In genomic region chr11:74468195-74468594, GRCm38 (mm10) we compare ENCODE assay signal across 10 mouse cellular contexts.
DNase-seq lines count a peak whose midpoint lies in the region; ATAC-seq lines count a peak whose summit lies in the region.
"Had no signal": no experiment of that assay in that cellular context is flagged by ENCODE, and none has a peak within 500 bp of the region (broad histone marks: within the 10 kb centered on the region; RNA-seq: fewer than 3 reads in every experiment).

No protein-coding gene starts in this region.

- no peak overlapping the region for H3K9ac ChIP-seq in embryonic facial prominence, embryonic 14.5 days (ENCODE audit: low read depth, low read length)
- no peak overlapping the region for H3K9ac ChIP-seq in hindbrain, embryonic 16.5 days (ENCODE audit: low read depth, low read length)
- H3K9ac ChIP-seq: limb, embryonic 12.5 days had no signal

- DNase-seq in left cerebral cortex, postnatal 4 days: peak; percentile 74
- DNase-seq in left cerebral cortex, postnatal 10 days (ENCODE audit: extremely low spot score in 1 of 2, low spot score in 2 of 2): no peak
- peak; percentile 44 for DNase-seq in embryonic facial prominence, embryonic 14.5 days (ENCODE audit: low spot score)
- DNase-seq in retina, embryonic 14.5 days (ENCODE audit: low spot score): peak; percentile 69
- DNase-seq in frontal cortex, adult 2 months (ENCODE audit: extremely low spot score in 1 of 2, low spot score in 1 of 2): no peak
- no peak for DNase-seq in right cerebral cortex, postnatal 25 days
- DNase-seq: kidney, adult 9 months had no signal

- no peaks in the 10 kb centered on the region for H3K9me3 ChIP-seq in embryonic facial prominence, embryonic 14.5 days (ENCODE audit: control insufficient read depth, low read length)
- H3K9me3 ChIP-seq in hindbrain, embryonic 16.5 days (ENCODE audit: control insufficient read depth, low read length): no peaks in the 10 kb centered on the region
- H3K9me3 ChIP-seq: limb, embryonic 12.5 days had no signal

- peak; percentile 58; the same call in 1 of the 2 replicates for ATAC-seq in embryonic facial prominence, embryonic 14.5 days (ENCODE audit: low read depth)
- peak; percentile 58 for ATAC-seq in hindbrain, embryonic 16.5 days
- no peak for ATAC-seq in frontal cortex, adult (ENCODE audit: low TSS enrichment)

- no peaks in the 10 kb centered on the region for H3K27me3 ChIP-seq in embryonic facial prominence, embryonic 14.5 days (replicated peaks; ENCODE audit: control insufficient read depth, insufficient read depth, low read length)
- no peaks in the 10 kb centered on the region for H3K27me3 ChIP-seq in hindbrain, embryonic 16.5 days (replicated peaks; ENCODE audit: control insufficient read depth, insufficient read depth, low read length)
- H3K27me3 ChIP-seq: limb, embryonic 12.5 days had no signal

- no peak overlapping the region for H3K4me3 ChIP-seq in embryonic facial prominence, embryonic 14.5 days (ENCODE audit: low read depth, low read length)
- H3K4me3 ChIP-seq in hindbrain, embryonic 16.5 days (ENCODE audit: low read length): no peak overlapping the region
- H3K4me3 ChIP-seq: limb, embryonic 12.5 days had no signal

- H3K36me3 ChIP-seq in embryonic facial prominence, embryonic 14.5 days (ENCODE audit: control insufficient read depth, insufficient read depth, low read length): no peaks in the 10 kb centered on the region
- no peaks in the 10 kb centered on the region for H3K36me3 ChIP-seq in hindbrain, embryonic 16.5 days (ENCODE audit: control insufficient read depth, insufficient read depth, low read length)
- H3K36me3 ChIP-seq: limb, embryonic 12.5 days had no signal

- no peaks in the 10 kb centered on the region for H3K4me1 ChIP-seq in embryonic facial prominence, embryonic 14.5 days (ENCODE audit: control insufficient read depth, insufficient read depth, low read length)
- peaks cover 7% of the 10 kb centered on the region; the same call in 1 of the 2 replicates for H3K4me1 ChIP-seq in hindbrain, embryonic 16.5 days (ENCODE audit: control insufficient read depth, insufficient read depth, low read depth, low read length)
- H3K4me1 ChIP-seq: limb, embryonic 12.5 days had no signal

- no peak overlapping the region for H3K27ac ChIP-seq in embryonic facial prominence, embryonic 14.5 days (replicated peaks; ENCODE audit: low read depth, low read length)
- no peak overlapping the region for H3K27ac ChIP-seq in hindbrain, embryonic 16.5 days (ENCODE audit: low read depth, low read length)
- H3K27ac ChIP-seq: limb, embryonic 12.5 days had no signal

- H3K4me2 ChIP-seq in embryonic facial prominence, embryonic 14.5 days (ENCODE audit: low read depth, low read length): no peak overlapping the region
- no peak overlapping the region for H3K4me2 ChIP-seq in hindbrain, embryonic 16.5 days (ENCODE audit: low read length)
- H3K4me2 ChIP-seq: limb, embryonic 12.5 days had no signal

- intact Hi-C loops in left cerebral cortex, postnatal 4 days (cut with DNase I): no loop called here
- intact Hi-C loops in left cerebral cortex, postnatal 10 days (cut with DNase I): no loop called here

- 43% methylated on average over 6 of the region's 6 CpGs for WGBS in embryonic facial prominence, embryonic 14.5 days
- 32% methylated on average over 6 of the region's 6 CpGs for WGBS in hindbrain, embryonic 16.5 days

Comparison
In these comparisons a context has a peak if more than half of its experiments do, and no peak if none do; other contexts are left out.
1. DNase-seq: peak in left cerebral cortex, postnatal 4 days (single experiment), embryonic facial prominence, embryonic 14.5 days (single experiment) and retina, embryonic 14.5 days (single experiment); none in left cerebral cortex, postnatal 10 days (0 of 2), frontal cortex, adult 2 months (0 of 2) and right cerebral cortex, postnatal 25 days (single experiment).